In genomic region chr8:70682193-70682592, GRCm38 (mm10) we compare ENCODE assay signal across 9 mouse cellular contexts. TPM values are rescaled to one million over a fixed set of nuclear protein-coding genes. Genes with fewer than 3 reads are reported as not detected.
DNase-seq lines count a peak whose midpoint lies in the region; ATAC-seq lines count a peak whose summit lies in the region.
"Had no signal": no experiment of that assay in that cellular context is flagged by ENCODE, and none has a peak within 500 bp of the region (broad histone marks: within the 10 kb centered on the region; RNA-seq: fewer than 3 reads in every experiment).

No protein-coding gene starts in this region.

- H3K9ac ChIP-seq in embryonic facial prominence, embryonic 13.5 days = peak overlapping the region; percentile 63
- H3K9ac ChIP-seq in liver, embryonic 12.5 days = peak overlapping the region; percentile 42; the same call in 1 of the 2 replicates

- ATAC-seq in embryonic facial prominence, embryonic 13.5 days (ENCODE audit: insufficient number of reproducible peaks, insufficient read depth, low FRiP score, low TSS enrichment, low read depth) = 0 out of 2 replicates have a peak, but pooled peaks have one; percentile 28
- 0 out of 2 replicates have a peak, but pooled peaks have one; percentile 28 for ATAC-seq in liver, embryonic 12.5 days

- H3K27ac ChIP-seq in embryonic facial prominence, embryonic 13.5 days = peak overlapping the region; percentile 40; the same call in 1 of the 2 replicates
- no peak overlapping the region for H3K27ac ChIP-seq in liver, embryonic 12.5 days

- intact Hi-C loops in heart, postnatal 10 days (cut with DNase I) = no loop called here

- no peaks in the 10 kb centered on the region for H3K9me3 ChIP-seq in embryonic facial prominence, embryonic 13.5 days
- no peaks in the 10 kb centered on the region for H3K9me3 ChIP-seq in liver, embryonic 12.5 days (replicated peaks)

- peak overlapping the region; percentile 23 for H3K4me3 ChIP-seq in embryonic facial prominence, embryonic 13.5 days
- no peak overlapping the region for H3K4me3 ChIP-seq in liver, embryonic 12.5 days

- H3K4me1 ChIP-seq in embryonic facial prominence, embryonic 13.5 days = peaks cover 15% of the 10 kb centered on the region
- H3K4me1 ChIP-seq in liver, embryonic 12.5 days = peaks cover 52% of the 10 kb centered on the region

- H3K27me3 ChIP-seq in embryonic facial prominence, embryonic 13.5 days = no peaks in the 10 kb centered on the region
- peaks cover 30% of the 10 kb centered on the region for H3K27me3 ChIP-seq in liver, embryonic 12.5 days (replicated peaks)

- WGBS in embryonic facial prominence, embryonic 13.5 days = 7% methylated on average over 19 of the region's 19 CpGs
- 15% methylated on average over 19 of the region's 19 CpGs for WGBS in liver, embryonic 12.5 days (ENCODE audit: insufficient replicate concordance)

- H3K36me3 ChIP-seq in embryonic facial prominence, embryonic 13.5 days = peaks cover 31% of the 10 kb centered on the region
- H3K36me3 ChIP-seq in liver, embryonic 12.5 days = peaks cover 34% of the 10 kb centered on the region

- H3K4me2 ChIP-seq in embryonic facial prominence, embryonic 13.5 days = peak overlapping the region; percentile 53
- H3K4me2 ChIP-seq in liver, embryonic 12.5 days = peak overlapping the region; percentile 40

- peak; percentile 76 for DNase-seq in testis, postnatal 10 days (ENCODE audit: low spot score)
- DNase-seq in testis, postnatal 14 days (ENCODE audit: low spot score) = no peak
- peak; percentile 91 to 93 for DNase-seq in heart, postnatal 10 days
- peak; percentile 53 for DNase-seq in right cerebral cortex, postnatal 14 days
- DNase-seq in natural killer cell, adult 2 months (ENCODE audit: low spot score in 2 of 2) = no peak
- no peak for DNase-seq in adipocyte (ENCODE audit: low spot score)

RNA-seq across cellular contexts. Expression of gene Lsm4, which starts 9.1 kb away (rescaled TPM):
- polyA plus RNA-seq in embryonic facial prominence, embryonic 13.5 days (2015; fragmentation: Nextera tagmentation; extraction: Ambion mirVana) = 248 and 270 TPM in 2 replicates
- 10 to 100 TPM; 82.8 to 94.1 TPM for total RNA-seq in heart, postnatal 10 days (2021)
- polyA plus RNA-seq in liver, embryonic 12.5 days (2016; fragmentation: Nextera tagmentation; extraction: Ambion mirVana) = 266 and 269 TPM in 2 replicates

RNA-seq across cellular contexts. Expression of gene Jund, which starts 16.6 kb away (rescaled TPM):
- polyA plus RNA-seq in embryonic facial prominence, embryonic 13.5 days (2015; fragmentation: Nextera tagmentation; extraction: Ambion mirVana) = 54.7 and 68.5 TPM in 2 replicates
- total RNA-seq in heart, postnatal 10 days (2021) = 100 to 1,000 TPM; 178 to 214 TPM
- polyA plus RNA-seq in liver, embryonic 12.5 days (2016; fragmentation: Nextera tagmentation; extraction: Ambion mirVana) = 59.5 and 66.8 TPM in 2 replicates

RNA-seq across cellular contexts. Expression of gene Iqcn, which starts 21.1 kb away (rescaled TPM):
- polyA plus RNA-seq in embryonic facial prominence, embryonic 13.5 days (2015; fragmentation: Nextera tagmentation; extraction: Ambion mirVana) = 0.07 TPM in 1 of 2 replicates, not detected in the other
- total RNA-seq in heart, postnatal 10 days (2021) = under 1 TPM in 1 of 2 experiments, not detected in 1; 0.07 TPM
- polyA plus RNA-seq in liver, embryonic 12.5 days (2016; fragmentation: Nextera tagmentation; extraction: Ambion mirVana) = not detected in 2 replicates
- total RNA-seq: common myeloid progenitor, adult 5-6 weeks had no signal

RNA-seq across cellular contexts. Expression of gene Pgpep1, which starts 22.0 kb away (rescaled TPM):
- 50.5 and 63.1 TPM in 2 replicates for polyA plus RNA-seq in embryonic facial prominence, embryonic 13.5 days (2015; fragmentation: Nextera tagmentation; extraction: Ambion mirVana)
- 10 to 100 TPM; 39.6 to 42.9 TPM for total RNA-seq in heart, postnatal 10 days (2021)
- 19.6 and 24.2 TPM in 2 replicates for polyA plus RNA-seq in liver, embryonic 12.5 days (2016; fragmentation: Nextera tagmentation; extraction: Ambion mirVana)

RNA-seq across cellular contexts. Expression of gene Gm3336, which starts 36.1 kb away (rescaled TPM):
- not detected in 2 replicates for polyA plus RNA-seq in embryonic facial prominence, embryonic 13.5 days (2015; fragmentation: Nextera tagmentation; extraction: Ambion mirVana)
- not detected for total RNA-seq in heart, postnatal 10 days (2021)
- not detected in 2 replicates for polyA plus RNA-seq in liver, embryonic 12.5 days (2016; fragmentation: Nextera tagmentation; extraction: Ambion mirVana)
- total RNA-seq: common myeloid progenitor, adult 5-6 weeks had no signal

Comparison
In these comparisons a context has a peak if more than half of its experiments do, and no peak if none do; other contexts are left out.
1. DNase-seq: peak in testis, postnatal 10 days (single experiment), heart, postnatal 10 days (2 of 2) and right cerebral cortex, postnatal 14 days (single experiment); none in testis, postnatal 14 days (single experiment), natural killer cell, adult 2 months (0 of 2) and adipocyte (single experiment).